21 mouse cellular contexts compared by ENCODE assay signal in the genomic region with DNA sequence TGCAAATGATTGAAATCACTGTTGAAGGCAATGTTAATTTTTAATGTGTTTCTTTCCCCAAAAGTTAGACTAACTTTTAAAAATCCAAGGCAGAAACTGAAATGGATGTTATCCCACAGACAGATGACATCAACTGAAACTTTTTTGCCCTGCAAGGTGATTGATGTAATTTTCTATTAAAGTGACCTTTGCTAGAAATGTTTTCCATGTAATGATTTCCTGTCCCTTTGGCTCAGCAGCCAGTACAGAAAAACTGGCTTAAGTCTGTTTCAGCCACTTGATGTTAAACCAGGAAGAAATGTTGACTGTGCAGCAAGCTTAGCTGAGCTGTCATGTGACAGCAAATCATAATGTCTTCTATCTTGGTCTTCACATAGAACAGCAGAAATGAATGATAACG.
DNase-seq lines count a peak whose midpoint lies in the region; ATAC-seq and TF ChIP-seq lines count a peak whose summit lies in the region.
"Had no signal": no experiment of that assay in that cellular context is flagged by ENCODE, and none has a peak within 500 bp of the region (broad histone marks: within the 10 kb centered on the region; RNA-seq: fewer than 3 reads in every experiment).

No protein-coding gene starts in this region.

- no peaks in the 10 kb centered on the region for H3K9me3 ChIP-seq in kidney, postnatal 0 days (replicated peaks; ENCODE audit: low read length)
- H3K9me3 ChIP-seq: G1E had no signal

- no peak for TF ChIP-seq POLR2A in kidney, adult 2 months (IDR thresholded peaks at IDR 0.05; ENCODE audit: low read depth, low read length)

- no peak overlapping the region for H3K27ac ChIP-seq in kidney, adult 2 months (ENCODE audit: insufficient read depth, low read depth, low read length)
- H3K27ac ChIP-seq in kidney, postnatal 0 days = no peak overlapping the region

- 69% methylated on average over 1 of the region's 1 CpGs for WGBS in kidney, adult 2 months
- 86% methylated on average over 1 of the region's 1 CpGs for WGBS in kidney, postnatal 0 days

- H3K4me2 ChIP-seq in kidney, postnatal 0 days (ENCODE audit: low read length) = no peak overlapping the region

- ATAC-seq in kidney, postnatal 0 days (replicated peaks; ENCODE audit: low FRiP score, low read depth) = 0 out of 2 replicates have a peak, but pooled peaks have one; percentile 43
- ATAC-seq: activated CD4-positive, CD25-positive, alpha-beta regulatory T cell, adult 4 months; CD4-positive, CD25-positive, alpha-beta regulatory T cell, adult 4 months; Patski had no signal

- H3K36me3 ChIP-seq in kidney, adult 2 months (ENCODE audit: control insufficient read depth, insufficient read depth, low read length) = no peaks in the 10 kb centered on the region
- no peaks in the 10 kb centered on the region for H3K36me3 ChIP-seq in kidney, postnatal 0 days (ENCODE audit: insufficient read depth, low read length)
- H3K36me3 ChIP-seq: G1E had no signal

- DNase-seq in kidney, adult 2 months = peak; percentile 54
- no peak for DNase-seq in kidney, adult 18-20 months
- peak; percentile 75 for DNase-seq in kidney, adult 9 months
- DNase-seq in kidney, postnatal 25 days = no peak
- DNase-seq in kidney, postnatal 0 days (ENCODE audit: low spot score) = no peak
- DNase-seq in kidney, adult 11 months = no peak
- DNase-seq: adrenal gland, adult 2 months; adrenal gland, adult 8-10 months; adrenal gland, postnatal 10 days; adrenal gland, postnatal 14 days; adrenal gland, postnatal 25 days; adrenal gland, postnatal 36 days; B cell, adult 2 months; cerebellum, adult 11 months; cerebellum, adult 11-12 months; cerebellum, adult 18-20 months had no signal

- H3K9ac ChIP-seq in kidney, postnatal 0 days (ENCODE audit: low read depth, low read length) = no peak overlapping the region

- H3K4me1 ChIP-seq in kidney, adult 2 months (ENCODE audit: control insufficient read depth, insufficient read depth, low read length) = no peaks in the 10 kb centered on the region
- no peaks in the 10 kb centered on the region for H3K4me1 ChIP-seq in kidney, postnatal 0 days (replicated peaks; ENCODE audit: insufficient read depth, low read length)

- H3K27me3 ChIP-seq in kidney, adult 2 months (replicated peaks; ENCODE audit: control insufficient read depth, insufficient read depth, low read length) = no peaks in the 10 kb centered on the region
- H3K27me3 ChIP-seq in kidney, postnatal 0 days (ENCODE audit: insufficient read depth, low read length) = no peaks in the 10 kb centered on the region
- H3K27me3 ChIP-seq: CH12.LX had no signal

- no peak overlapping the region for H3K4me3 ChIP-seq in kidney, adult 2 months (ENCODE audit: insufficient read depth, low read depth, low read length)
- no peak overlapping the region for H3K4me3 ChIP-seq in kidney, postnatal 0 days (replicated peaks; ENCODE audit: low read depth, low read length)

- TF ChIP-seq CTCF in kidney, adult 2 months (conservative IDR thresholded peaks at IDR 0.05; ENCODE audit: insufficient read depth, insufficient read length, low read depth, low read length) = no peak
- TF ChIP-seq CTCF in kidney, postnatal 0 days (IDR thresholded peaks at IDR 0.05; ENCODE audit: low read depth) = no peak

Comparison
In these comparisons a context has a peak if more than half of its experiments do, and no peak if none do; other contexts are left out.
1. DNase-seq: peak in kidney, adult 2 months (single experiment) and kidney, adult 9 months (single experiment); none in kidney, adult 18-20 months (single experiment), kidney, postnatal 25 days (0 of 2), kidney, postnatal 0 days (single experiment) and kidney, adult 11 months (single experiment).